Mouse (Mus musculus): ENCODE data around the gene Fam49a.
"Not testable (repeated sequence)": the region's sequence is repeated elsewhere in the genome, so short reads cannot be mapped to it uniquely, and the experiment has no call there.

Gene Fam49a

GRCm38 (mm10) chr12:12316956-12317355 lies 55.0 kb downstream of the Fam49a start:
- DNase-seq, result no peak

GRCm38 (mm10) chr12:12317606-12318005 lies 55.7 kb downstream of the Fam49a start:
- DNase-seq, result no peak

- no peak for DNase-seq
Observed at GRCm38 (mm10) chr12:12318140-12318734, 56.3 kb downstream of the Fam49a start.

GRCm38 (mm10) chr12:12320693-12321092 lies 58.8 kb downstream of the Fam49a start:
- DNase-seq, result no peak

- DNase-seq, result no peak
Observed at GRCm38 (mm10) chr12:12321111-12321510, 59.2 kb downstream of the Fam49a start.

GRCm38 (mm10) chr12:12323084-12323483 lies 61.1 kb downstream of the Fam49a start:
- no peak for DNase-seq

GRCm38 (mm10) chr12:12323616-12324223 lies 61.8 kb downstream of the Fam49a start:
- peak; percentile 83 for DNase-seq

GRCm38 (mm10) chr12:12324266-12324665 lies 62.3 kb downstream of the Fam49a start:
- not testable (repeated sequence) for DNase-seq

GRCm38 (mm10) chr12:12333526-12334310 lies 71.8 kb downstream of the Fam49a start:
- DNase-seq, result no peak

GRCm38 (mm10) chr12:12334486-12334885 lies 72.5 kb downstream of the Fam49a start:
- DNase-seq, result no peak

GRCm38 (mm10) chr12:12335566-12335965 lies 73.6 kb downstream of the Fam49a start:
- DNase-seq, result no peak

GRCm38 (mm10) chr12:12337378-12337777 lies 75.4 kb downstream of the Fam49a start:
- DNase-seq, result no peak

GRCm38 (mm10) chr12:12343320-12343719 lies 81.4 kb downstream of the Fam49a start:
- no peak for DNase-seq

GRCm38 (mm10) chr12:12348625-12349024 lies 86.7 kb downstream of the Fam49a start:
- no peak for DNase-seq

GRCm38 (mm10) chr12:12349645-12350288 lies 87.8 kb downstream of the Fam49a start:
- no peak for DNase-seq

- no peak for DNase-seq
Observed at GRCm38 (mm10) chr12:12351816-12352552, 90.0 kb downstream of the Fam49a start.

GRCm38 (mm10) chr12:12354115-12354653 lies 92.2 kb downstream of the Fam49a start:
- DNase-seq, result no peak

GRCm38 (mm10) chr12:12356048-12356447 lies 94.1 kb downstream of the Fam49a start:
- DNase-seq, result peak; percentile 4

GRCm38 (mm10) chr12:12356463-12356862 lies 94.5 kb downstream of the Fam49a start:
- DNase-seq, result peak; percentile 35

- peak; percentile 20 for DNase-seq
Observed at GRCm38 (mm10) chr12:12356946-12357345, 95.0 kb downstream of the Fam49a start.

- no peak for DNase-seq
Observed at GRCm38 (mm10) chr12:12359923-12360322, 98.0 kb downstream of the Fam49a start.

- DNase-seq, result no peak
Observed at GRCm38 (mm10) chr12:12362371-12362770, 100.4 kb downstream of the Fam49a start.
